Mouse (Mus musculus) limb, embryonic 15.5 days (tissue): Measurements from ENCODE around the gene Dok4. TPM values are rescaled to one million over a fixed set of nuclear protein-coding genes. Genes with fewer than 3 reads are reported as not detected.
"Not testable (repeated sequence)": the region's sequence is repeated elsewhere in the genome, so short reads cannot be mapped to it uniquely, and the experiment has no call there.

Experiments used
- ATAC-seq: fragments of 200-750 bp; cut with Nextera tagmentation; 2 replicates; pipeline ENCODE4 v1.8.0; 2017; ENCODE audit warnings: low read depth, moderate TSS enrichment; ENCODE audit not compliant: insufficient number of reproducible peaks, low FRiP score, low TSS enrichment
- H3K27ac ChIP-seq: fragments of 300-500 bp; sonication (generic); 2 replicates; pipeline ENCODE4 v1.5.1; 2015; ENCODE audit warnings: moderate library complexity, mild to moderate bottlenecking, inconsistent platforms
- H3K27me3 ChIP-seq: fragments of 300-500 bp; sonication (generic); 2 replicates; pipeline ENCODE4 v1.6.1; 2015; ENCODE audit warnings: inconsistent platforms
- H3K36me3 ChIP-seq: fragments of 300-500 bp; sonication (generic); 2 replicates; pipeline ENCODE4 v1.6.1; 2015; ENCODE audit warnings: inconsistent platforms
- H3K4me1 ChIP-seq: fragments of 300-500 bp; sonication (generic); 2 replicates; pipeline ENCODE4 v1.6.1; 2015; ENCODE audit warnings: inconsistent platforms
- H3K4me2 ChIP-seq: fragments of 300-500 bp; sonication (generic); 2 replicates; pipeline ENCODE4 v1.6.1; 2015; ENCODE audit warnings: mild to moderate bottlenecking, inconsistent platforms
- H3K4me3 ChIP-seq: fragments of 300-500 bp; sonication (generic); 2 replicates; pipeline ENCODE4 v1.5.1; 2015; ENCODE audit warnings: mild to moderate bottlenecking, inconsistent platforms
- H3K9ac ChIP-seq: fragments of 300-500 bp; sonication (generic); 2 replicates; pipeline ENCODE4 v1.6.1; 2015; ENCODE audit warnings: inconsistent platforms
- H3K9me3 ChIP-seq: fragments of 300-500 bp; sonication (generic); 2 replicates; pipeline ENCODE4 v1.6.1; 2016; ENCODE audit warnings: inconsistent platforms
- WGBS: fragments of 180-500 bp; shearing (Covaris S2); methylation state at CpG from one replicate; pipeline ENCODE4 v1.1.7; 2015; 5-methylcytosine and 5-hydroxymethylcytosine counted together
- polyA plus RNA-seq: library from polyadenylated mRNA; unstranded; fragments of >200 nt; fragmentation: Nextera tagmentation; extraction: Ambion mirVana; gene quantifications from 2 replicates; pipeline ENCODE4 v1.2.1, GENCODE M21; 2015

Dok4 gene
- polyA plus RNA-seq, 1 experiment from 2014 or later: 32.1 TPM

DNA sequence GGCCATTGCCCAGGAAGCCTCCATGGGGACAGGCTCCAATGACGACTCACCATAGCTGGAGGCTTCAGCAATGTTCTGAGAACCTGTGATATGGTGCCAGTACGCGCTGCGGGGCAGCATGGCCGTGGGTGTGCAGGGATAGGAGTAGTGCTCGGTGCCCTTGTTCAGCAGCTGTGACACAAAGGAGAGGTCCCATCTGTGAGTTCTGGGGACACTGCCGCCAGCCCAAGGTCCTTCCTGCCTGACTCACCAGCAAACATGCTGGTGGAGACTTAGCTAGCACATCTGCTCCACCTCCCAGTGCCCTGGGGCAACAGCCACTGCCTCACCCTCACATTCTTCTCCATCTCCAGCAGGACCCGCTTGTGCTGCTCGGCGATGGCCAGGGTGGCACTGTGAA, 10.8 kb downstream of the Dok4 start:
- Histone ChIP-seq H3K36me3 (peaks cover 80% of the 10 kb centered on the region), H3K4me1 (peaks cover 23% of the 10 kb centered on the region), H3K27me3 (no peaks in the 10 kb centered on the region), H3K4me3 (no peak overlapping the region), H3K4me2 (no peak overlapping the region), H3K9me3 (no peaks in the 10 kb centered on the region), H3K9ac (no peak overlapping the region), H3K27ac (no peak overlapping the region)
- 73% methylated on average over 10 of the region's 10 CpGs for WGBS
- no peak for ATAC-seq

DNA sequence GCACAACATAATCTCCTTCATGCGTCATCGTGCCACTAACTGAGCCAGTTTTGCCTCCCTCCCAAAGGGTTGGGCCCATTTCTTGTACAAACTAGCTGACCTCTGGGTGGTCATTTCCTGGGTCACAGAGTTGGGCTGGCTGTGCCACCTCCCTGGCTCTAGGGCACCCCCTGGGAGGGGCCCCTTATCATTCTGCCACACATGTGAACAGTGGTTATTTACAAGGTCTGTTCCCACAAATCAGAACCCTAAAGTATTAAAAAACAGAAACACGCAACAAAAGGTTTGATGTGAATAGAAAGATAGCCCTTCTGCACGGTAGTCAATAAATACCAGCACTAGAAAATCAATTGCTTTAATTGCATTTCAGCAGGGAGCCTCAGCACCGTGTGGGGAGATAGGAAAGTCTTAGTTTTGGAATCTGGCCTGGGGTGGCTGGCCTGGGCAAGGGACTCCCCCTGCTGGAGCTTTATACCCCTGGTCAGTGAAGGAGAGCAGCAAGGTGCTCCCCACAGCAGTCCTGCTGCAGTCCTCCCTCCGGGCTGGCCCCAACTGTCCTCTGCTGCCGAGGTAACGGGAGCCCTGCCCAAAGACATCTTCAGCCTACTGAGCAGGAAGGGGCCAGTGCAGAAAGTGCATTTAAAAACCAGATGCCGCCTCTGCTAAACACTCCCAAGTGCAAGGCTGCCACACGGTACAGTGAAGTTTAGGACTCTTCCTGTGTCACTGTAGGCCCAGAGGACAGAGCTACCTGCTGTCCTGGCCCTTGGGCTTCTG, 12.0 kb downstream of the Dok4 start:
- peaks cover 90% of the 10 kb centered on the region for H3K36me3 ChIP-seq
- ATAC-seq: no peak
- 66% methylated on average over 10 of the region's 10 CpGs for WGBS
- H3K4me3 ChIP-seq: no peak overlapping the region
- H3K27ac ChIP-seq: no peak overlapping the region
- H3K9ac ChIP-seq: no peak overlapping the region
- H3K4me1 ChIP-seq: peaks cover 16% of the 10 kb centered on the region
- no peaks in the 10 kb centered on the region for H3K9me3 ChIP-seq
- no peaks in the 10 kb centered on the region for H3K27me3 ChIP-seq
- H3K4me2 ChIP-seq: no peak overlapping the region

DNA sequence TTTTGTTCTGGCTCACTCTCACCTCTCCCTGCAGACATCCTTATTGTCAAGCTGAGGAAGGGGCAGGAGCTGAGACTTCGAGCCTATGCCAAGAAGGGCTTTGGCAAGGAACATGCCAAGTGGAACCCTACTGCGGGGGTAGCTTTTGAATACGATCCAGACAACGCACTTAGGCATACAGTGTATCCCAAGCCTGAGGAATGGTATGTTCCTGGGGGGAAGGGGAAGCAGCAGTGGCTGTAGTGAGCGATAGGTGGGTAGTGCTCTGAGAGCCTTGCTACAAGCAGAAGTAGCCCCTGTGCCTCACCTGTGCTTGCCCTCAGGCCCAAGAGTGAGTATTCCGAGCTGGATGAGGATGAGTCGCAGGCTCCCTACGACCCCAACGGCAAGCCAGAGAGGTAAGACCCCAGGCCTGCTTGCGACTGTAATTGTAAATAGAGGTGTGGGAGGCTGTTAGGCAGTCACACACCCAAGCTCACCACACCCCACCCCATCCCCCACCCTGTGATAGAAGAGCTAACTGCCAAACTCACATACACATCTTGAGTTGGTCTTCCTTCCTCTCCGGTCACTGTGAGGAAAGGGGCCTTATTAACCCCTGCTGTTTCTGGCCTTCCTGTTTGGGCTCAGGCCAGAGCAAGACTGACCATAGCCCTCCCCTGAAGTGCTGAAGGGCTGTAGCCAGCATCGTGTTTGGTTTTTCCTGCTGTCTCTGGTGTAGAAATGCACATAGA, 13.5 kb downstream of the Dok4 start:
- WGBS: 86% methylated on average over 12 of the region's 12 CpGs
- no peak for ATAC-seq
- no peak overlapping the region for H3K4me2 ChIP-seq
- H3K9me3 ChIP-seq: no peaks in the 10 kb centered on the region
- H3K36me3 ChIP-seq: peaks cover 81% of the 10 kb centered on the region
- no peak overlapping the region for H3K9ac ChIP-seq
- H3K4me1 ChIP-seq: peaks cover 13% of the 10 kb centered on the region
- no peaks in the 10 kb centered on the region for H3K27me3 ChIP-seq
- no peak overlapping the region for H3K27ac ChIP-seq
- H3K4me3 ChIP-seq: no peak overlapping the region

DNA sequence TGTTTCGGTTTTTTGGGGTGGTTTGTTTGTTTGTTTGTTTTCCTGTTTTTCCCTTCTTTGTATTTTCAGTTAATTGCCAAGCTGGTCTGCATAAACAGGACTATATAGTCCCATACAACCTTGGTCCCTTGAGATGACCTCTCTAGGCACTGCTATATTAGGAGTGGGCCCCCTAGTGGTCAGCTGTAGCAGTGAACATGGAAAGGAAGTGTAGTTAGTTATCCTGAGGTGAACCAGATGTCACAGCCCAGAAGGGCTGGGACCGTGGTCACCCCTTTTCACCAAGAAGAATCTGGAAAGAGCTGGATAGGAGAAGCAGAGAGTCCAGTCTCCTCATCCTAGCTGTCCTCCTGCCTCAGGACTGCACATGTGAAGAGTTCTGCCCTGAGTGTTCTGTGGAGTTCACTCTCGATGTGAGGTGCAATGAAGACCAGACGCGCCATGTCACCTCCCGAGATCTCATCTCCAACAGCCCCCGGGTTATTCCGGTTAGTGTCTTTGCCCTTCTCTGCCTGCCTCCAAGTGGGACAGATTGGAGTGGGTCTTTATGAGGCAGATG, 14.7 kb downstream of the Dok4 start:
- ATAC-seq: no peak
- peaks cover 69% of the 10 kb centered on the region for H3K36me3 ChIP-seq
- 73% methylated on average over 8 of the region's 8 CpGs for WGBS

DNA sequence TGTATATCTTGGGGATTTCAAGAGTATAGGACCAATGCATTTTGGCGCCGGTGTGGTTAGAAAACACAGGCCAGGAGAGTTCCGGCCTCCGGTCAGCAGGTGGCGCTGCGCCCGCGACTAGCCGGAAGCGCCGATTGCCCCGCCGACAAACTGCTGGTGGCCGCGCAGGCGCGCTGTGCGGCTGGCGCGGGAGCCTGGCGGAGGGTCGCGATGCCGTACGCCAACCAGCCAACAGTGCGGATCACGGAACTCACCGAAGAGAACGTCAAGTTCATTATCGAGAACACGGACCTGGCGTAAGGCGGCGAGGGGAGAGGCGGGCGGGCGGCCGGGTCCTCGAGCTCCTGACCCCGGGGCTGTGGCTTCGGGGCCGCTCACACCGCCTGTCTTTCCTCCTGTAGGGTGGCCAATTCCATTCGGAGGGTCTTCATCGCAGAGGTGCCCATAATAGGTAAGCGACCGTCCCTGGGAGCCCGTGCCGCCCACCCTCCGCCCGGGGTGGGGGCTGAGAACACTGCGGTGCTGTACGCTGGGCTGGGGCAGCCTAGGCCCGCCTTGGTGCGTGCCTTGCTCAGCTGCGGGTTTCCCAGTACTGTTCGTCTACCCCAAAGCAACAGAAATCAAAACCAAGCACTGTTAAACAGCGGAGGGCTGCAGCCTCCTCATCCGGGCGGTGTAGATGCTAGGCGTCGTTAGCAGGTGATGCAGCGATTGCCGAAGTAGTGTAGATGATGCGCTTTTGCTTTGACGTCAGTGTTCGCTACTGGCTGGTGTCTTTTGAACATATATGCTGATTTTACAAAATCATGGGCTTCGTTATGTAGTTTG, 18.6 kb downstream of the Dok4 start, which contains the start of gene Polr2c:
Polr2c (plus strand) TSS at position 105 of the 828 bp plus-strand sequence.
- H3K9ac ChIP-seq: peak within 1 kb of the TSS; percentile 90
- peaks cover 13% of the 10 kb centered on the region for H3K4me1 ChIP-seq
- 1% methylated on average over 68 of the region's 68 CpGs for WGBS
- peak; percentile 65; the same call in 1 of the 2 replicates for ATAC-seq
- H3K27ac ChIP-seq: peak within 1 kb of the TSS; percentile 80
- no peaks in the 10 kb centered on the region for H3K27me3 ChIP-seq
- peak within 1 kb of the TSS; percentile 59 for H3K4me2 ChIP-seq
- H3K9me3 ChIP-seq: no peaks in the 10 kb centered on the region
- H3K4me3 ChIP-seq: peak within 1 kb of the TSS; percentile 90
- peaks cover 62% of the 10 kb centered on the region for H3K36me3 ChIP-seq

More for the DNA sequence above, 14.7 kb downstream of the Dok4 start:
- Histone ChIP-seq H3K4me3 (no peak overlapping the region), H3K9ac (no peak overlapping the region), H3K27ac (no peak overlapping the region), H3K4me2 (no peak overlapping the region), H3K4me1 (peaks cover 15% of the 10 kb centered on the region), H3K27me3 (no peaks in the 10 kb centered on the region), H3K9me3 (no peaks in the 10 kb centered on the region)

DNA sequence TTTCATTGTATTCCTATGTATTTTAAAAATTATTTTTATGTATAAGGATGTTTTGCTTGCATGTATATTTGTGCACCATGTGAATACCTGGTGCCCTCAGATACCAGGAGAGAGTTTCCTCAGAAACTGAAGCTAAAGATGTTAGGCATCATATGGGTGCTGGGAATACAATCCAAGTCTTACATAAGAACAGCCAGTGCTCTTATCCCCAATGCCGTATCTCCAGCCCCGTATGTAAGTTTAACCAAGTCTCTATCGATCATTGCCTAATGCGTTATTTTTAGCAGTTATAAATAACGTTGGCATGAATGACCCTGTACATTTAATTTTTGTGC, 19.2 kb downstream of the Dok4 start:
- 32% methylated on average over 5 of the region's 5 CpGs for WGBS
- Histone ChIP-seq H3K4me2 (0 out of 2 replicates have a peak overlapping the region, but pooled peaks have one; percentile 10), H3K36me3 (peaks cover 64% of the 10 kb centered on the region), H3K27me3 (no peaks in the 10 kb centered on the region), H3K27ac (no peak overlapping the region), H3K4me1 (peaks cover 13% of the 10 kb centered on the region), H3K4me3 (peak overlapping the region; percentile 90), H3K9ac (no peak overlapping the region), H3K9me3 (no peaks in the 10 kb centered on the region)
- ATAC-seq: no peak

DNA sequence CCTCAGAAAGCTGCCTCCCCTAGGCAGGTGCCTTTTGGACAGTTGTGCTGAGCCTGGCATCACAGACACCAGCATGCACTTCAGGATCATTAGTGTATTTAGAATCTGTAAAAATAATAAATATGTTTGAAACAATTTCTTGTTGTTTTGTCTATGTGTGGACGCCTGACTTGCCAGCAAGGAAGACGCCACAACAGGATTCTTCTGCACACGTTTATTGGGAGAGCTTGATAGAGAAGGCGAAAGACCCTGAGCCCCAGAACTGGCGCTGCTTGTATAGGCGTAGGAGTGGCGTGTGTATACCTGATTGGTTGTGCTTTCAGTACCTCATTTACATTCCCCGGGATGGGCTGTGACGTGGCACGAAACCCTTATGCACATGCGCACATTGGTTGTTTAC, 21.4 kb downstream of the Dok4 start:
- H3K4me3 ChIP-seq, ATAC-seq, H3K27ac ChIP-seq, H3K4me2 ChIP-seq, H3K27me3 ChIP-seq, H3K9ac ChIP-seq, H3K9me3 ChIP-seq: not testable (repeated sequence)
- H3K36me3 ChIP-seq: peaks cover 63% of the 10 kb centered on the region
- peaks cover 13% of the 10 kb centered on the region for H3K4me1 ChIP-seq
- WGBS: 90% methylated on average over 11 of the region's 11 CpGs

DNA sequence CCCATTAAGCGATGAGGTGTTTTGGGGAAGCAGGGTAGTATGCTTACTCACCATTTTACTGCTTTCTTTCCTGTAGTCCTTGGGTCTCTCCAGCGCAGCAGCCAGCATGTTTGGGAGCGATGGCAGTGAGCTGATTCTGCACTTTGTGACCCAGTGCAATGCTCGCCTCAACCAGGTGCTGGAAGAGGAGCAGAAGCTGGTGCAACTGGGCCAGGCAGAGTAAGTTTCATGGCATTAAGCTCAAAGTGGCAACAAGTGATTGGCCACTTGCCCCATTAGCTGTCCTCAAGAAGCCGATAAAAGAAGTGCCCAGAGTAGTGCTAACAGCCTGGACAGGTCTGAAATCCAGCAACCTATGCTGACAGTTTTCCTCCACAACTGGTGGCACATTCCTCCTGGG, 26.1 kb downstream of the Dok4 start:
- peaks cover 97% of the 10 kb centered on the region for H3K36me3 ChIP-seq
- 90% methylated on average over 5 of the region's 5 CpGs for WGBS
- ATAC-seq: no peak

DNA sequence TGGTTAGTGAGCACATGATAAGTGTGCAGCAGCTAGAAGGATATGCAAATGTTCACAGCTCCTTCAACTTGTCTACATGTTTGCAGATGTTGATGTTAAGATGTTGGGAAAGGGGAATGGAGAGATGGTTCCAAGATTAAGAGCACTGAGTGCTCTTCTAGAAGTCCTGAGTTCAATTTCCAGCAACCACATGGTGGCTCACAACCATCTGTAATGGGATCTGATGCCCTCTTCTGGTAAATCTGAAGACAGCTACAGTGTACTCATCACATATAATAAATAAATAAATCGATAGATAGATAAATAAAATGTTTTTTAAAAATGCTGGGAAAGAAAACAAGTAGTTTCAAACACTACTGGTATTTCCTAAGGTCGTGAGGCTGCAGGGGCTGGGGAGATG, 34.9 kb downstream of the Dok4 start:
- no peak overlapping the region for H3K4me2 ChIP-seq
- H3K4me1 ChIP-seq: peaks cover 13% of the 10 kb centered on the region
- WGBS: 48% methylated on average over 2 of the region's 2 CpGs
- no peaks in the 10 kb centered on the region for H3K9me3 ChIP-seq
- no peaks in the 10 kb centered on the region for H3K27me3 ChIP-seq
- no peak for ATAC-seq
- H3K36me3 ChIP-seq: peaks cover 36% of the 10 kb centered on the region
- H3K4me3 ChIP-seq: no peak overlapping the region
- no peak overlapping the region for H3K9ac ChIP-seq
- no peak overlapping the region for H3K27ac ChIP-seq

More for the DNA sequence above, 26.1 kb downstream of the Dok4 start:
- Histone ChIP-seq H3K9ac (no peak overlapping the region), H3K4me1 (no peaks in the 10 kb centered on the region), H3K27ac (no peak overlapping the region), H3K27me3 (no peaks in the 10 kb centered on the region), H3K4me3 (no peak overlapping the region), H3K4me2 (no peak overlapping the region), H3K9me3 (no peaks in the 10 kb centered on the region)

DNA sequence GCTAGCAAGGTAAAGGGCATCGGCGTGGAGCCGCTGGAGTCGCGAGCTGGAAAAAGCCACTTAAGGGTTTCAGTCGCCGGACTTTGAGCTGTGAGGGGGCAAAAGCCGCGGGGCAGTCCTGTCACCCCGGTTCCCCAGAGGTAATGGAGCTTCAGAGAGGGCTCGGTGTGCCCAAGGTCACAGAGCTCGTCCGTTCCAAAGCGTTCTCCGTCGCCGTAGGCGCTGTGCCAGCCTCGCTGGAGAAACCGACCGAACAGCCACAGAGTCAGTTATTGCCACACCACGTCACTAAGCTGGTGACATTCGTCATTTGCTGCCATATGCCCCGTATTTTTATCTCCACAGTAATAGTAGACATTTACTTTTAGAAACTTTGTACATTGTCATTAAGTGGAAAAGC, 37.5 kb downstream of the Dok4 start:
- H3K27me3 ChIP-seq: no peaks in the 10 kb centered on the region
- peaks cover 13% of the 10 kb centered on the region for H3K4me1 ChIP-seq
- H3K36me3 ChIP-seq: peaks cover 11% of the 10 kb centered on the region
- peak overlapping the region; percentile 84 for H3K4me2 ChIP-seq
- peak overlapping the region; percentile 94 for H3K27ac ChIP-seq
- H3K9me3 ChIP-seq: no peaks in the 10 kb centered on the region
- peak overlapping the region; percentile 87 for H3K4me3 ChIP-seq
- H3K9ac ChIP-seq: peak overlapping the region; percentile 90
- under 1% methylated on average over 24 of the region's 24 CpGs for WGBS
- no peak for ATAC-seq
